Mouse (Mus musculus) kidney, embryonic 14.5 days (tissue): ENCODE measurements at regions not wholly inside any gene's neighbourhood (a gene's known extent, or its start where the extent isn't known, plus 50 kb on each side); places are given as distances from the start of the nearest gene placed in this dataset.
"Not testable (repeated sequence)": the region's sequence is repeated elsewhere in the genome, so short reads cannot be mapped to it uniquely, and the experiment has no call there.

ENCODE experiments used
- ATAC-seq: fragments of 200-750 bp; cut with Nextera tagmentation; 2 replicates; pipeline ENCODE4 v1.8.0; 2017; ENCODE audit warnings: moderate number of reproducible peaks, mild to moderate bottlenecking, moderate TSS enrichment, moderate library complexity; ENCODE audit not compliant: low FRiP score, low TSS enrichment
- H3K27ac ChIP-seq: fragments of 300-500 bp; sonication (generic); 2 replicates; pipeline ENCODE4 v1.5.1; 2014; ENCODE audit warnings: low read depth, mild to moderate bottlenecking, low read length, moderate library complexity, mixed read lengths
- H3K27me3 ChIP-seq: fragments of 300-500 bp; sonication (generic); 2 replicates; pipeline ENCODE4 v1.6.1; 2014; ENCODE audit warnings: mild to moderate bottlenecking, low read length; ENCODE audit not compliant: control insufficient read depth, insufficient read depth
- H3K36me3 ChIP-seq: fragments of 300-500 bp; sonication (generic); 2 replicates; pipeline ENCODE4 v1.6.1; 2014; ENCODE audit warnings: low read length, mixed read lengths; ENCODE audit not compliant: control insufficient read depth, insufficient read depth
- H3K4me1 ChIP-seq: fragments of 300-500 bp; sonication (generic); 2 replicates; pipeline ENCODE4 v1.6.1; 2014; ENCODE audit warnings: low read length, mixed read lengths; ENCODE audit not compliant: control insufficient read depth, insufficient read depth
- H3K4me2 ChIP-seq: fragments of 300-500 bp; sonication (generic); replicated peaks from 2 replicates; pipeline ENCODE4 v1.6.1; 2014; ENCODE audit warnings: low read depth, mild to moderate bottlenecking, low read length
- H3K4me3 ChIP-seq: fragments of 300-500 bp; sonication (generic); 2 replicates; pipeline ENCODE4 v1.5.1; 2014; ENCODE audit warnings: mild to moderate bottlenecking, low read length
- H3K9ac ChIP-seq: fragments of 300-500 bp; sonication (generic); 2 replicates; pipeline ENCODE4 v1.6.1; 2014; ENCODE audit warnings: low read depth, mild to moderate bottlenecking, low read length, moderate library complexity
- H3K9me3 ChIP-seq: fragments of 300-500 bp; sonication (generic); 2 replicates; pipeline ENCODE4 v1.6.1; 2016; ENCODE audit warnings: low read length; ENCODE audit not compliant: control insufficient read depth
- WGBS: fragments of 180-500 bp; shearing (Covaris S2); extraction: QIAGEN DNeasy Blood & Tissue Kit; methylation state at CpG from one replicate; pipeline ENCODE4 v1.1.7; 2014; 5-methylcytosine and 5-hydroxymethylcytosine counted together

- H3K4me1 ChIP-seq = no peaks in the 10 kb centered on the region
- 85% methylated on average over 6 of the region's 6 CpGs for WGBS
- no peak for ATAC-seq
- H3K4me2 ChIP-seq = no peak overlapping the region
- no peak overlapping the region for H3K4me3 ChIP-seq
- no peaks in the 10 kb centered on the region for H3K36me3 ChIP-seq
- H3K27ac ChIP-seq = no peak overlapping the region
- H3K9me3 ChIP-seq = no peaks in the 10 kb centered on the region
- no peaks in the 10 kb centered on the region for H3K27me3 ChIP-seq
- no peak overlapping the region for H3K9ac ChIP-seq
Observed at GRCm38 (mm10) chr2:84066785-84067526, 76.6 kb downstream of the Gm13691 start.

GRCm38 (mm10) chr2:84068617-84069016 lies 78.3 kb downstream of the Gm13691 start:
- H3K27ac ChIP-seq = no peak overlapping the region
- no peak for ATAC-seq
- H3K36me3 ChIP-seq = no peaks in the 10 kb centered on the region
- no peaks in the 10 kb centered on the region for H3K9me3 ChIP-seq
- H3K27me3 ChIP-seq = no peaks in the 10 kb centered on the region
- H3K4me1 ChIP-seq = no peaks in the 10 kb centered on the region
- 72% methylated on average over 4 of the region's 4 CpGs for WGBS
- H3K4me3 ChIP-seq = no peak overlapping the region
- H3K9ac ChIP-seq = no peak overlapping the region
- no peak overlapping the region for H3K4me2 ChIP-seq

GRCm38 (mm10) chr2:84069411-84069810 lies 79.1 kb downstream of the Gm13691 start:
- WGBS = 68% methylated on average over 1 of the region's 1 CpGs
- H3K27me3 ChIP-seq, H3K9me3 ChIP-seq, H3K4me3 ChIP-seq, H3K9ac ChIP-seq, H3K4me2 ChIP-seq, ATAC-seq, H3K36me3 ChIP-seq, H3K27ac ChIP-seq, H3K4me1 ChIP-seq: not testable (repeated sequence)

GRCm38 (mm10) chr2:84072881-84073583 lies 82.7 kb downstream of the Gm13691 start:
- 41% methylated on average over 8 of the region's 8 CpGs for WGBS
- Histone ChIP-seq H3K36me3 (no peaks in the 10 kb centered on the region), H3K9ac (no peak overlapping the region), H3K27ac (no peak overlapping the region), H3K9me3 (no peaks in the 10 kb centered on the region), H3K4me2 (no peak overlapping the region), H3K27me3 (no peaks in the 10 kb centered on the region), H3K4me1 (no peaks in the 10 kb centered on the region), H3K4me3 (no peak overlapping the region)
- no peak for ATAC-seq

- Histone ChIP-seq H3K36me3 (no peaks in the 10 kb centered on the region), H3K4me3 (no peak overlapping the region), H3K4me1 (no peaks in the 10 kb centered on the region), H3K9ac (no peak overlapping the region), H3K27me3 (no peaks in the 10 kb centered on the region), H3K27ac (no peak overlapping the region), H3K9me3 (no peaks in the 10 kb centered on the region), H3K4me2 (no peak overlapping the region)
- 86% methylated on average over 3 of the region's 3 CpGs for WGBS
- ATAC-seq = no peak
Observed at GRCm38 (mm10) chr2:84075944-84076343, 85.6 kb downstream of the Gm13691 start.

GRCm38 (mm10) chr2:84079284-84079683 lies 88.9 kb downstream of the Gm13691 start:
- Histone ChIP-seq H3K27me3 (no peaks in the 10 kb centered on the region), H3K9ac (no peak overlapping the region), H3K36me3 (no peaks in the 10 kb centered on the region), H3K4me3 (no peak overlapping the region), H3K9me3 (no peaks in the 10 kb centered on the region), H3K4me1 (no peaks in the 10 kb centered on the region), H3K4me2 (no peak overlapping the region), H3K27ac (no peak overlapping the region)
- WGBS = 48% methylated on average over 8 of the region's 8 CpGs
- ATAC-seq = no peak

- no peaks in the 10 kb centered on the region for H3K36me3 ChIP-seq
- no peaks in the 10 kb centered on the region for H3K4me1 ChIP-seq
- H3K4me3 ChIP-seq = no peak overlapping the region
- H3K27ac ChIP-seq = no peak overlapping the region
- no peak overlapping the region for H3K4me2 ChIP-seq
- no peak overlapping the region for H3K9ac ChIP-seq
- WGBS = 44% methylated on average over 3 of the region's 3 CpGs
- no peaks in the 10 kb centered on the region for H3K9me3 ChIP-seq
- no peaks in the 10 kb centered on the region for H3K27me3 ChIP-seq
- no peak for ATAC-seq
Observed at GRCm38 (mm10) chr2:84080228-84080627, 89.9 kb downstream of the Gm13691 start.

GRCm38 (mm10) chr2:84094751-84095150 lies 104.4 kb downstream of the Gm13691 start:
- Histone ChIP-seq H3K4me1 (no peaks in the 10 kb centered on the region), H3K27me3 (no peaks in the 10 kb centered on the region), H3K4me2 (no peak overlapping the region), H3K9ac (no peak overlapping the region), H3K36me3 (no peaks in the 10 kb centered on the region), H3K9me3 (no peaks in the 10 kb centered on the region), H3K27ac (no peak overlapping the region), H3K4me3 (no peak overlapping the region)
- no peak for ATAC-seq
- 88% methylated on average over 1 of the region's 1 CpGs for WGBS

GRCm38 (mm10) chr2:84098746-84099145 lies 108.4 kb downstream of the Gm13691 start:
- Histone ChIP-seq H3K27ac (no peak overlapping the region), H3K4me3 (no peak overlapping the region), H3K4me1 (no peaks in the 10 kb centered on the region), H3K4me2 (no peak overlapping the region), H3K9me3 (no peaks in the 10 kb centered on the region), H3K9ac (no peak overlapping the region), H3K36me3 (no peaks in the 10 kb centered on the region), H3K27me3 (no peaks in the 10 kb centered on the region)
- WGBS = 87% methylated on average over 4 of the region's 4 CpGs
- no peak for ATAC-seq
